Mouse (Mus musculus) ovary, adult 10 weeks (tissue): Measurements from ENCODE around the gene Fam102b. TPM values are rescaled to one million over a fixed set of nuclear protein-coding genes. Genes with fewer than 3 reads are reported as not detected.

ENCODE experiments used
- polyA plus RNA-seq: library from polyadenylated mRNA; stranded (reverse); fragments of 350-450 nt; fragmentation: Illumina TruSeq; extraction: RNeasy Lipid Tissue Mini Kit (QIAGEN cat#74804); gene quantifications from one replicate; pipeline ENCODE4 v1.2.3, GENCODE M21; 2014

Fam102b gene
- 55.2 TPM for polyA plus RNA-seq

GRCm38 (mm10) chr3:109027515-109027987 lies at the start of gene Fam102b:
Gene Fam102b (minus strand): TSS chr3:109027607.

GRCm38 (mm10) chr3:108940001-108940633 lies 87.3 kb downstream of the Fam102b start, which contains the start of gene Gm9857:
Gene Gm9857 (minus strand): TSS chr3:108940445.

GRCm38 (mm10) chr3:108939573-108939972 lies 87.8 kb downstream of the Fam102b start, which contains the start of gene Henmt1:
Gene Henmt1 (plus strand): TSS chr3:108939873.

Other genes with a start within 250 kb of the Fam102b start
- gene Stxbp3, start 187.1 kb downstream of the Fam102b start, polyA plus RNA-seq, result 113 TPM
- 13.9 TPM for gene Fndc7, start 137.6 kb downstream of the Fam102b start, polyA plus RNA-seq
- gene Prpf38b, start 115.9 kb downstream of the Fam102b start, polyA plus RNA-seq, result 181 TPM
- 4.0 TPM for gene Henmt1, start 87.7 kb downstream of the Fam102b start, polyA plus RNA-seq
- not detected for gene Gm9857, start 87.2 kb downstream of the Fam102b start, polyA plus RNA-seq
- gene Slc25a54, start 52.9 kb upstream of the Fam102b start, polyA plus RNA-seq, result not detected
- 154 TPM for gene Slc25a24, start 95.5 kb upstream of the Fam102b start, polyA plus RNA-seq